Comparison of ENCODE assay signal across 8 mouse cellular contexts in genomic region chr15:93161924-93162910, GRCm38 (mm10).
A peak's percentile ranks its signal among the peaks of the same experiment; 100 is the strongest.
DNase-seq lines count a peak whose midpoint lies in the region; ATAC-seq and TF ChIP-seq lines count a peak whose summit lies in the region.

No protein-coding gene starts in this region.

- ATAC-seq in intestine, embryonic 16.5 days: no peak
- no peak for ATAC-seq in intestine, postnatal 0 days
- ATAC-seq in midbrain, embryonic 13.5 days: peak; percentile 85

- peak; percentile 15 for DNase-seq in embryonic facial prominence, embryonic 10.5 days (ENCODE audit: low spot score)
- peak; percentile 7 to 20 for DNase-seq in heart, postnatal 10 days
- no peak for DNase-seq in adrenal gland, postnatal 10 days
- no peak for DNase-seq in urinary bladder, adult 18-20 months (ENCODE audit: low spot score in 2 of 2)
- DNase-seq in gastrocnemius, postnatal 10 days: no peak

- WGBS in intestine, embryonic 16.5 days: 71% methylated on average over 25 of the region's 25 CpGs
- WGBS in intestine, postnatal 0 days: 73% methylated on average over 25 of the region's 25 CpGs
- 77% methylated on average over 25 of the region's 25 CpGs for WGBS in embryonic facial prominence, embryonic 10.5 days
- WGBS in midbrain, embryonic 13.5 days: 35% methylated on average over 25 of the region's 25 CpGs

- no peaks in the 10 kb centered on the region for H3K36me3 ChIP-seq in intestine, embryonic 16.5 days (ENCODE audit: control insufficient read depth, insufficient read depth, low read length)
- H3K36me3 ChIP-seq in intestine, postnatal 0 days (ENCODE audit: control insufficient read depth, insufficient read depth): no peaks in the 10 kb centered on the region
- H3K36me3 ChIP-seq in embryonic facial prominence, embryonic 10.5 days (replicated peaks): no peaks in the 10 kb centered on the region
- no peaks in the 10 kb centered on the region for H3K36me3 ChIP-seq in midbrain, embryonic 13.5 days

- H3K4me1 ChIP-seq in intestine, embryonic 16.5 days (ENCODE audit: control insufficient read depth, insufficient read depth, low read length): no peaks in the 10 kb centered on the region
- no peaks in the 10 kb centered on the region for H3K4me1 ChIP-seq in intestine, postnatal 0 days (replicated peaks; ENCODE audit: control insufficient read depth, insufficient read depth, low read length)
- peaks cover 9% of the 10 kb centered on the region; the same call in 1 of the 2 replicates for H3K4me1 ChIP-seq in embryonic facial prominence, embryonic 10.5 days
- peaks cover 18% of the 10 kb centered on the region for H3K4me1 ChIP-seq in midbrain, embryonic 13.5 days (replicated peaks)

- no peak for TF ChIP-seq CTCF in intestine, postnatal 0 days (IDR thresholded peaks at IDR 0.05; ENCODE audit: low read depth)

- H3K9me3 ChIP-seq in intestine, embryonic 16.5 days (ENCODE audit: control insufficient read depth, low read length): no peaks in the 10 kb centered on the region
- no peaks in the 10 kb centered on the region for H3K9me3 ChIP-seq in intestine, postnatal 0 days (ENCODE audit: control insufficient read depth)
- no peaks in the 10 kb centered on the region for H3K9me3 ChIP-seq in embryonic facial prominence, embryonic 10.5 days
- H3K9me3 ChIP-seq in midbrain, embryonic 13.5 days: no peaks in the 10 kb centered on the region

- intact Hi-C loops in heart, postnatal 10 days (cut with DNase I): no loop called here

- no peak overlapping the region for H3K4me3 ChIP-seq in intestine, embryonic 16.5 days (ENCODE audit: low read length)
- H3K4me3 ChIP-seq in intestine, postnatal 0 days (ENCODE audit: low read depth, low read length): no peak overlapping the region
- H3K4me3 ChIP-seq in embryonic facial prominence, embryonic 10.5 days: no peak overlapping the region
- no peak overlapping the region for H3K4me3 ChIP-seq in midbrain, embryonic 13.5 days (replicated peaks)

- no peak overlapping the region for H3K4me2 ChIP-seq in intestine, embryonic 16.5 days (ENCODE audit: low read depth, low read length)
- H3K4me2 ChIP-seq in intestine, postnatal 0 days (replicated peaks; ENCODE audit: low read depth): no peak overlapping the region
- H3K4me2 ChIP-seq in midbrain, embryonic 13.5 days (replicated peaks): peak overlapping the region; percentile 43

- H3K9ac ChIP-seq in intestine, embryonic 16.5 days (ENCODE audit: low read depth, low read length): no peak overlapping the region
- no peak overlapping the region for H3K9ac ChIP-seq in intestine, postnatal 0 days (ENCODE audit: low read depth, low read length)
- H3K9ac ChIP-seq in midbrain, embryonic 13.5 days (replicated peaks): no peak overlapping the region

- H3K27me3 ChIP-seq in intestine, embryonic 16.5 days (replicated peaks; ENCODE audit: control insufficient read depth, insufficient read depth, low read length): no peaks in the 10 kb centered on the region
- no peaks in the 10 kb centered on the region for H3K27me3 ChIP-seq in intestine, postnatal 0 days (replicated peaks; ENCODE audit: control insufficient read depth, insufficient read depth, low read length)
- no peaks in the 10 kb centered on the region for H3K27me3 ChIP-seq in embryonic facial prominence, embryonic 10.5 days (replicated peaks; ENCODE audit: low read depth, poor library complexity, severe bottlenecking)
- H3K27me3 ChIP-seq in midbrain, embryonic 13.5 days: peaks cover 22% of the 10 kb centered on the region

- 0 out of 2 replicates have a peak overlapping the region, but pooled peaks have one; percentile 28 for H3K27ac ChIP-seq in intestine, embryonic 16.5 days (ENCODE audit: low read length)
- H3K27ac ChIP-seq in intestine, postnatal 0 days (ENCODE audit: low read depth, low read length): no peak overlapping the region
- H3K27ac ChIP-seq in embryonic facial prominence, embryonic 10.5 days (replicated peaks): no peak overlapping the region
- 0 out of 2 replicates have a peak overlapping the region, but pooled peaks have one; percentile 47 for H3K27ac ChIP-seq in midbrain, embryonic 13.5 days

Comparison
In these comparisons a context has a peak if more than half of its experiments do, and no peak if none do; other contexts are left out.
1. H3K27ac ChIP-seq: peak in intestine, embryonic 16.5 days (single experiment) and midbrain, embryonic 13.5 days (single experiment); none in intestine, postnatal 0 days (single experiment) and embryonic facial prominence, embryonic 10.5 days (single experiment).
2. DNase-seq: peak in embryonic facial prominence, embryonic 10.5 days (single experiment) and heart, postnatal 10 days (2 of 2); none in adrenal gland, postnatal 10 days (single experiment), urinary bladder, adult 18-20 months (0 of 2) and gastrocnemius, postnatal 10 days (single experiment).